Comparison of ENCODE assay signal across 9 mouse cellular contexts in genomic region chr19:58455496-58456061, GRCm38 (mm10). TPM values are rescaled to one million over a fixed set of nuclear protein-coding genes. Genes with fewer than 3 reads are reported as not detected.
A peak's percentile ranks its signal among the peaks of the same experiment; 100 is the strongest.
DNase-seq lines count a peak whose midpoint lies in the region; ATAC-seq and TF ChIP-seq lines count a peak whose summit lies in the region.
"Had no signal": no experiment of that assay in that cellular context is flagged by ENCODE, and none has a peak within 500 bp of the region (broad histone marks: within the 10 kb centered on the region; RNA-seq: fewer than 3 reads in every experiment).

TSS of gene Gfra1 (minus strand) at chr19:58455909.

- peak within 1 kb of the TSS; percentile 49 for H3K27ac ChIP-seq in hindbrain, postnatal 0 days

- H3K9ac ChIP-seq in hindbrain, postnatal 0 days (replicated peaks; ENCODE audit: low read length): peak within 1 kb of the TSS; percentile 39

- H3K36me3 ChIP-seq in erythroblast, embryonic 14.5 days (ENCODE audit: control insufficient read depth): no peaks in the 10 kb centered on the region
- H3K36me3 ChIP-seq in hindbrain, postnatal 0 days (ENCODE audit: insufficient read depth, low read length): no peaks in the 10 kb centered on the region
- H3K36me3 ChIP-seq: G1E had no signal

- peaks cover 58% of the 10 kb centered on the region for H3K27me3 ChIP-seq in erythroblast, embryonic 14.5 days (ENCODE audit: control insufficient read depth)
- H3K27me3 ChIP-seq in hindbrain, postnatal 0 days (ENCODE audit: insufficient read depth, low read length): no peaks in the 10 kb centered on the region; the same call in 1 of the 2 replicates

- 1% methylated on average over 31 of the region's 31 CpGs for WGBS in hindbrain, postnatal 0 days

- ATAC-seq in erythroblast, adult 5-6 weeks (replicated peaks; ENCODE audit: low FRiP score, poor library complexity, severe bottlenecking): no peak
- peak; percentile 70 for ATAC-seq in hindbrain, postnatal 0 days
- ATAC-seq in megakaryocyte, adult 5-6 weeks (ENCODE audit: poor library complexity, severe bottlenecking): peak; percentile 34; the same call in 1 of the 2 replicates

- H3K9me3 ChIP-seq in erythroblast, embryonic 14.5 days (ENCODE audit: control insufficient read depth, low read length): no peaks in the 10 kb centered on the region
- H3K9me3 ChIP-seq in hindbrain, postnatal 0 days (ENCODE audit: low read length): no peaks in the 10 kb centered on the region

- TF ChIP-seq CTCF in hindbrain, postnatal 0 days (IDR thresholded peaks at IDR 0.05; ENCODE audit: low read depth): peak; percentile 66

- DNase-seq in embryo, embryonic 11 days: peak; percentile 90
- DNase-seq in gastrocnemius, postnatal 36 days: peak; percentile 11 to 43
- peak; percentile 83 for DNase-seq in hindbrain, postnatal 0 days (ENCODE audit: low spot score)
- DNase-seq in left cerebral cortex, adult 8-10 months (ENCODE audit: low spot score in 2 of 2): peak; percentile 36 to 39
- DNase-seq in spleen, postnatal 4 days (ENCODE audit: low spot score in 2 of 2): peak; percentile 40 to 66

- peak within 1 kb of the TSS; percentile 46 for H3K4me3 ChIP-seq in erythroblast, embryonic 14.5 days (replicated peaks)
- H3K4me3 ChIP-seq in hindbrain, postnatal 0 days (ENCODE audit: low read length): peak within 1 kb of the TSS; percentile 38

- peak within 1 kb of the TSS; percentile 58 for H3K4me2 ChIP-seq in hindbrain, postnatal 0 days (ENCODE audit: low read depth, low read length)

- intact Hi-C loops in gastrocnemius, postnatal 36 days (cut with DNase I): loop anchor here (10.0 kb wide), 1 partner anchor 141 kb away; no protein-coding TSS in a partner anchor

- H3K4me1 ChIP-seq in erythroblast, embryonic 14.5 days (ENCODE audit: control insufficient read depth): no peaks in the 10 kb centered on the region
- 0 out of 2 replicates have a peak, but pooled peaks cover 5% of the 10 kb centered on the region for H3K4me1 ChIP-seq in hindbrain, postnatal 0 days (ENCODE audit: insufficient read depth, low read length)

RNA-seq across cellular contexts. Expression of gene Gfra1, which starts in this region (rescaled TPM):
- polyA plus RNA-seq in erythroblast, embryonic 14.5 days (2012): not detected in 2 replicates
- 0.42 TPM in 1 of 2 replicates, not detected in the other for total RNA-seq in erythroblast, adult 5-6 weeks (2015; ENCODE audit: low replicate concordance)
- 0.28 TPM in 1 of 2 replicates, not detected in the other for total RNA-seq in erythroblast, adult 5-6 weeks (2017; ENCODE audit: low replicate concordance)
- total RNA-seq in gastrocnemius, postnatal 36 days (2021): 1 to 10 TPM; 2.3 to 2.9 TPM
- 59.8 and 63.9 TPM in 2 replicates for total RNA-seq in hindbrain, postnatal 0 days (2014; rRNA removed)
- 31.4 and 32.3 TPM in 2 replicates for polyA plus RNA-seq in hindbrain, postnatal 0 days (2015; fragmentation: Nextera tagmentation; extraction: Ambion mirVana)
- 10 to 100 TPM; 37.6 to 49.5 (median 40.8) TPM for total RNA-seq in left cerebral cortex, adult 8-10 months (2022)
- 0.21 TPM in 1 of 2 replicates, not detected in the other for total RNA-seq in megakaryocyte, adult 5-6 weeks (2015)
- 0.28 and 0.48 TPM in 2 replicates for total RNA-seq in megakaryocyte, adult 5-6 weeks (2017)
- polyA plus RNA-seq: G1E had no signal

Comparison
In these comparisons a context has a peak if more than half of its experiments do, and no peak if none do; other contexts are left out.
1. RNA of gene Gfra1 (total RNA-seq): 59.8 to 63.9 TPM in hindbrain, postnatal 0 days and 37.6 to 49.5 TPM in left cerebral cortex, adult 8-10 months; 2.3 to 2.9 TPM in gastrocnemius, postnatal 36 days, 0.21 to 0.48 TPM in megakaryocyte, adult 5-6 weeks and 0.28 to 0.42 TPM in erythroblast, adult 5-6 weeks; every median in the first group is over 4 times any median in the second.
2. RNA of gene Gfra1 (polyA plus RNA-seq): 31.4 to 32.3 TPM in hindbrain, postnatal 0 days; not detected in erythroblast, embryonic 14.5 days; every median in the first group is over 10 times any median in the second.
3. Peak in ATAC-seq in megakaryocyte, adult 5-6 weeks; RNA of the gene not detected or under 1 TPM.
4. DNase-seq: peak in every context shown above with its lines; median percentile 90 in embryo, embryonic 11 days; 83 in hindbrain, postnatal 0 days; 53 in spleen, postnatal 4 days; 38 in left cerebral cortex, adult 8-10 months; 27 in gastrocnemius, postnatal 36 days.